Mouse (Mus musculus): ENCODE data around the gene 1810009A15Rik.

GRCm38 (mm10) chr19:8870838-8871237 lies 17.8 kb upstream of the 1810009A15Rik start:
- TF ChIP-seq CTCF (IDR thresholded peaks at IDR 0.05; ENCODE audit: control insufficient read depth, insufficient read depth, insufficient read length) (no peak), USF1 (IDR thresholded peaks at IDR 0.05; ENCODE audit: low read depth) (no peak), CEBPB (IDR thresholded peaks at IDR 0.05; ENCODE audit: low read depth) (no peak), MAX (IDR thresholded peaks at IDR 0.05) (no peak), MYOD1 (IDR thresholded peaks at IDR 0.05; ENCODE audit: control insufficient read depth, insufficient read length, low read depth) (no peak)

Data from C2C12 (cell line).